Mouse (Mus musculus) embryonic stem cell, embryonic (primary cell): ENCODE results near the gene Klk7.

Source experiments
- CTCF ChIA-PET, 4 experiments: fragments of 300-600 bp in 2 of 4; fragments of 350-600 bp in 2 of 4; sonication (Branson Sonifier 250); formaldehyde crosslinking; loops; one replicate each; lab custom pipeline; 2022; ENCODE audit warnings: inconsistent platforms in 2 of 4; lab: Charles Lee
- POLR2A ChIA-PET, 4 experiments: fragments of 300-600 bp in 2 of 4; fragments of 350-600 bp in 2 of 4; sonication (Branson Sonifier 250); formaldehyde crosslinking; loops; one replicate each; lab custom pipeline; 2022; ENCODE audit warnings: antibody characterized with exemption in 4 of 4, inconsistent platforms in 1 of 4; lab: Charles Lee

Gene Klk7

DNA sequence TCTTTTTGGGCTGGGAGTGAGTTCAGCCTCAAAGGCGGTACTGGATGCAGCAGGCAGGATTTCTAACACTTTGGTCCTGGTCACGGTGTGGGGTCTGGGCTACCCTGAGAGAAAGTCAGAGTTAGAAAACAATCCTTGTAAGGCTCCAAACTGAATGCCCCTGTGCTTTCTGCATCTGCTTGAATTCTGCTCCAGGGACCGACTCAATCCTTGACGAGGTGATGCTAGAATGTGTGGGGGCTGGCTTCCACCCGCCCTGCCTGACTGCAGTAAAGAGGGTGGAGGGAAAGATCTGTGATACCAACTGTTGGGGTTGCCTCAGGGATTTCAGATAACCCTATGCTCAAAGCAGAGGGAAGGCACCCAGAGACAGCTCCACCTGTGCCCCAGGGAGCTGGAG lies at the start of gene Klk7:
TSS of gene Klk7 (plus strand) at position 301 of the 400 bp plus-strand sequence.
- ChIA-PET CTCF (no interaction called here), POLR2A (interaction anchor here in 1 of 4 experiments (1.1 kb wide), 1 partner anchor 29 kb away, joined by 4 read pairs; no protein-coding TSS in a partner anchor)

DNA sequence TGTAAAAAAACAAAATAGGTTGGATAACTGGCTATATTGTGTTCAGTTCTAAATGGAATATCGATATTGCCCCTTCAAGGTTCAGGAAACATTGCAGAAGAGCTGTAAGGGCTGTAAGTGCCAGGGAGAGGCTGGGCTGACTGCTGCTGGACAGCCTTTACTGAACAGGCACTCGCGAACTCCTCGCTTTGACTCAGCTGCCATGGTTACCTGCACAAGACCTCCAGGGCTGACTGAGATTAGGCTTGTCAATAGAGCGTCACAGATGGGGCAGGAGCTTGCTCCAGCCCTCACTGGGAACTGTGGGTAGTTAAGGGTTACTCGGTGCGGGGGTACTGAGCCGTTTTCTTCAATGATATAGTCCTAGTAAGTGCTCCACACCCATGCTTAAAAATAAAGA lies 44.6 kb upstream of the Klk7 start:
- CTCF ChIA-PET, result interaction anchor here in 1 of 4 experiments (0.7 kb wide), 1 partner anchor 14 kb away, joined by 3 read pairs; no protein-coding TSS in a partner anchor
- POLR2A ChIA-PET, result no interaction called here

DNA sequence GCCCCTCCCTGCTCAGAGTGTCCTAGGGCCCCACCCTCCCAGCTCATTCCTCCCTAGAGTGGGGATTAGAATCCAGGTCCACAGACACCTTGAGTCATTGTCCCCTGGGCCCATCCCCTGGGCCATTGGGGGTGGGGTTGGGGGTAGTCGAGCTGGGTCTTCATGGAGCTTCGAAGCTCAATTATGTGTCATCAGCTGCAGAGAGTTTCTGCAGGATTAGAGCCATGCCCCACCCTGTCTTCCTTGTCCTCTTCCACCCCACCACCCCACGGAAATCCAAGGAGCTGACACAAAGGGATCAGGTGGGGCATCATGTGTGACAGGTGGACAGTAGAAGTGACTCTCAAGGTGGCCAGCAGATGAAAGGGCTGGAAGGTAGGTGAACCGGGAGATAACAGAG lies 42.5 kb upstream of the Klk7 start, which contains the start of gene Klk12:
TSS of gene Klk12 (plus strand) at position 301 of the 400 bp plus-strand sequence.
- ChIA-PET CTCF (interaction anchor here in 2 of 4 experiments (0.7 to 1.2 kb wide), 2 partner anchors 14 to 86 kb away, joined by 3 to 4 read pairs; no protein-coding TSS in a partner anchor), POLR2A (interaction anchor here in 1 of 4 experiments (0.6 to 1.2 kb wide), 2 partner anchors 8 to 188 kb away, joined by 3 read pairs; no protein-coding TSS in a partner anchor)

DNA sequence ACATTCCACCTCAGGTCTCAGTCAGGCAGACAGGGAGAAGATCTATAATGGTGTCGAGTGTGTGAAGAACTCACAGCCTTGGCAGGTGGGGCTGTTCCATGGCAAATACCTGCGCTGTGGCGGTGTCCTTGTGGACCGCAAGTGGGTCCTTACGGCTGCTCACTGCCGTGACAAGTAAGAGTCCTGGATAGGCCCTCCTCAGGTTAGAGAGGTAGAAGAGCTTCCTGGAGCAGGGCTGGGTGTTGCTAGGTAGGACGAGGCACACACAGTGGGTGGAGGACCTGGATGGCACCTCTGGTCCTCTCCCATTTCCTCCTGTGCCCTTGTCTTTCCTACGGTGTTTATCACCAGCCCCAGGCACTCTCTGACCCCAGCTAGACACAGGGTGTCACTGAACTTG lies 41.5 kb upstream of the Klk7 start:
- CTCF ChIA-PET, result no interaction called here
- POLR2A ChIA-PET, result no interaction called here

DNA sequence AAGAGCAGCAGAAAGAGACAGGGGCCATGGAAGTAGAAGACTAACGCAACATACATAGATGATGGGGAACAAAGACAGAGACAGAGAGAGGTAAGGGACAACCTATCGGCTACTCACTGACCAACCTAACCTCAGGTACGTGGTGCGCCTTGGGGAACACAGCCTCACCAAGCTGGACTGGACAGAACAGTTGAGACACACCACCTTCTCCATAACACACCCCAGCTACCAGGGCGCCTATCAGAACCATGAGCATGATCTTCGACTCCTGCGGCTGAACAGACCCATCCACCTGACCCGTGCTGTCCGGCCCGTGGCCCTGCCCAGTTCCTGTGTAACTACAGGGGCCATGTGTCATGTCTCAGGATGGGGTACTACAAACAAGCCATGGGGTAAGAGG lies 40.4 kb upstream of the Klk7 start:
- CTCF ChIA-PET, result no interaction called here
- POLR2A ChIA-PET, result no interaction called here

DNA sequence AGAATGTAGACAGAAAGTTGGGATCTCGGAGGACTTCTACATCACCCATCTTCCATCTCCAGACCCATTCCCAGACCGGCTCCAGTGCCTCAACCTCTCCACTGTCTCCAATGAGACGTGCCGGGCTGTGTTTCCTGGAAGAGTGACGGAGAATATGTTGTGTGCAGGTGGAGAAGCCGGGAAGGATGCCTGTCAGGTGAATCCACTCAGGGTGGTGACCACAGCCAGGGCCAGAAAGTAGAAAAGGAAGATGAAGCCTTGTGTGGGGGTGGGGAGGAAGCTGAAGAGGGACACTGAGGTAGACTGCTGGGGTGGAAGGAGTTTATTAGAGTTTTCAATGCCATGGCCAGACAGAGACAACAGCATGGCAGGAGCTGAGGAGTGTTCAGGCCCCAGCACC lies 39.2 kb upstream of the Klk7 start:
- CTCF ChIA-PET, result no interaction called here
- POLR2A ChIA-PET, result no interaction called here

DNA sequence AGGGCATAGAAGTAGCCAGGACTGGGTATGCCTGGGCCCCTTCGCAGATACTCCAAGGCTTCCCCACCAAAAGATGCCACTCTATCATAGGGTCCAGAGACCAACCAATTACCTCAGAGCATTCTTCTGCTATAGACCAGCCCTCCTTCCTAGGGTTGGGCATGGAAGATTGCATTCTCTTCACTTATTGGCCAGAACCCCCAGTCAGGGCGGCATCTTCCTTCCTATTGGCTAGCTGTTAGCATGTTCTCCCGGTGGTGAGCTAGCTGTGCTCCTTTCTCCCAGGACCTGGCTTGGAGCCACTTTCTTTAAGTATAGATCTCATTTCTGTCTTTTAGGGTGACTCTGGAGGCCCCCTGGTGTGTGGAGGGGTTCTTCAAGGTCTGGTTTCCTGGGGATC lies 38.2 kb upstream of the Klk7 start:
- CTCF ChIA-PET, result interaction anchor here in 3 of 4 experiments (0.5 to 1.3 kb wide), 4 partner anchors 10 to 1128 kb away, joined by 3 to 9 read pairs (median 4); no protein-coding TSS in a partner anchor
- POLR2A ChIA-PET, result interaction anchor here in 3 of 4 experiments (0.5 to 1.1 kb wide), 3 partner anchors 8 to 532 kb away, joined by 3 to 4 read pairs (median 3); partner anchors contain the start of gene Klk10 (in 1 of the 3)

DNA sequence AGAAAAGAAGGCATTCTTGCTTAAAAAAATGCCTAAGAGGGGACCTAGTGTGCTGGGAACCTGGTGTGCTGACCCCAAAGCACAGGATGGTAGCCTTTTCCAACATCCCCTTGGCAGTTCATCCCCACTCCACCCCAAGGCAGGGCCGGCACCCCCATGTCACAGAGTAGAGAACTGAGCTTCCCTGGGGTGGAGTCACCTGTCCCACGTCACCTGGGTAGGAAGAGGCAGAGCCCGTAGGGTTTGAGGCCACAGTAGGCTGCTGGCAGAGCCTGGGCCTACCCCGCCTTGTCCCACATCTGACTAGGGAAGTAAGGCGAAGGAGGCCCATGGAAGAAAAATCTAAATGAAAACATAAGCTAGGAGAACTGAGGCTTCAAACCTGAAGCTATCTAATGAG lies 36.7 kb upstream of the Klk7 start, which contains the start of gene Klk11:
TSS of gene Klk11 (plus strand) at position 241 of the 400 bp plus-strand sequence.
- POLR2A ChIA-PET, result interaction anchor here in 2 of 4 experiments (0.5 to 0.6 kb wide), 3 partner anchors 33 to 1340 kb away, joined by 3 read pairs; no protein-coding TSS in a partner anchor
- CTCF ChIA-PET, result interaction anchor here in 1 of 4 experiments (1.3 kb wide), 1 partner anchor 8 kb away, joined by 3 read pairs; no protein-coding TSS in a partner anchor

DNA sequence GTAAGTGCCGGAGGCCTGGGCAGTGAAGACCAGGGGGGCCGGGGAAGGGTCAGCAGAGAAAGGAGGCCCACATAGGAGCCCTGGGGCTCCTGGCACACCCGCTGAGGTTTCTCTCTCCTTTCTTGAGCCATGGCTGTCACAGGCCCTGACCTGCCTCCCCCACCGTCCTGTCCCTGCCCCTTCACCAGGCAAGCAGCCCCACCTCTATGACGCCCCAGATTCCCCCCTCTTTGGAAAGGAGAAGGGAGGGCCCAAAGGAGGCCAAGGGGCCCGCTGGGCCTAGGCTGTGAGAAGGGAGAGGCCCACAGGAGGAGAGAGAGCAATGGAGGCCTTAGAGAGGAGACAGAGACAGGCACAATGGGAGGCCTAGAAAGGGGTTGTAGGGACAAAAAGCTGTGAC lies 36.3 kb upstream of the Klk7 start:
- CTCF ChIA-PET, result interaction anchor here in 2 of 4 experiments (0.7 to 0.8 kb wide), 2 partner anchors 97 to 118 kb away, joined by 3 to 5 read pairs; no protein-coding TSS in a partner anchor
- POLR2A ChIA-PET, result interaction anchor here in 2 of 4 experiments (0.6 kb wide), 2 partner anchors 33 to 1339 kb away, joined by 3 read pairs; no protein-coding TSS in a partner anchor

DNA sequence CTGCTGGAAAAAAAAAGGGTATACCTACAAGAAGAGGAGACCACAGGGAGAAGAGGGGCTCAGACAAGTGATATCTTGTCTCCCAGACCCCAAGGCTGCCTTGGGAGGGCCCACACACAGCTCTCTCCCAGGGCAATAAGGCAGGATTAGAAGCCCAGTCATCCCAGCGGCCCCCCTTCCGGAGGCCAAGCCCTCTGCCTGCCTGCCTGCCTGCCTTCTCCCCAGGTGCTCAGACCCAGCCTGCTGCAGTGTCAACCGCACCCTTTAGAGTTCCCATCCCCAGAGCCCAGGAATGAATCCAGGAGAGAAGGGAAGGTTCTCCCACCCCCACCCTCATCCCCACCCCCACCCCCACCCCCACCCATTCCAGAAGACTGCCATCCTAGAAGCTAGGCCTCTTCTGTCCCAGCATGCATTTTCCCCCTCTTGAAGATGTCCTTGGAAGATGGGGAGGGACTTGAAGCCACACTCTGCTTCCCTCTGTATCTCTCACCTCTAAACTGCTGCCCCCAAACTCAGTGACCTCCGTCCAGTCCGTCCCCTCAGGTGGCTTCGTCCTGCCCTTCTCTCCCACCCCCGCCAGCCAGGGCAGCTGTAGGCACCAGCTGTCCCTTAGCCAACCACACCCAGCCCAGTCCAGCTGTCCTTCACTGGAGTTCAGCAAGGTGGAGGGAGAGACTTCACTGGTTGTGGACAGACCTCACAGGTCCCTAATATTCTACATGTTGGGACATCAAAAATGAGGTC lies 35.6 kb upstream of the Klk7 start:
- POLR2A ChIA-PET, result interaction anchor here in 1 of 4 experiments (0.6 kb wide), 1 partner anchor 102 kb away, joined by 3 read pairs; no protein-coding TSS in a partner anchor
- CTCF ChIA-PET, result interaction anchor here in 2 of 4 experiments (0.6 to 0.9 kb wide), 4 partner anchors 17 to 118 kb away, joined by 3 to 6 read pairs (median 4); partner anchors contain the start of gene Klk9 (in 1 of the 2)

DNA sequence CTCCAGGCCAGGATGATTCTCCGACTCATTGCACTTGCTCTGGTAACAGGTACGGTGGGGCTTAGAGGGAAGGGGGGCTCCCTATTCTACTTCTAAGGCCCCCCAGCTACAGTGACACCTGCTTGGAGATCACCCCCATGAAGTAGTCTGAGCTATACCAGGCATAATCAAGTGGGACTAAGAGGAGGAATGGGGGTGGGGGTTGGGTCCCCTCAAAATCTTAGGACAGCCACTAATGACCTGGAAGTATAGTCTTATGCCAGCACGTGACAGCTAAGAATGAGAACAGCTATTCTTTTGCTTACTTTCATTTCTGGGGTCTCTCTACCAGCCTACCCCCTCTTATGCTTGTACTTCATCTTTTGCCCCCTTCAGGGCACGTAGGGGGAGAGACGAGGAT lies 34.6 kb upstream of the Klk7 start:
- ChIA-PET POLR2A (interaction anchor here in 1 of 4 experiments (0.6 kb wide), 1 partner anchor 686 kb away, joined by 3 read pairs; no protein-coding TSS in a partner anchor), CTCF (interaction anchor here in 1 of 4 experiments (0.6 kb wide), 1 partner anchor 449 kb away, joined by 3 read pairs; no protein-coding TSS in a partner anchor)

DNA sequence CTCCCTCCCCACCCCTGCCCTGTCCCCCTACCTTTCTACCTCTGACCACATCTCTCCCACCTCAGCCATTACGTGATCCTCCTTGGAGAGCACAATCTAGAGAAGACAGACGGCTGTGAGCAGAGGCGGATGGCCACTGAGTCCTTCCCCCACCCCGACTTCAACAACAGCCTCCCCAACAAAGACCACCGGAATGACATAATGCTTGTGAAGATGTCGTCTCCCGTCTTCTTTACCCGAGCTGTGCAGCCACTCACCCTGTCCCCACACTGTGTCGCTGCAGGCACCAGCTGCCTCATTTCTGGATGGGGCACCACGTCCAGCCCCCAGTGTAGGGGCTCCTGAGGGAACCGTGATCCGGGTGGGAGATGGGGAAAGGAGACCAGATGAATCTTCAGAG lies 33.7 kb upstream of the Klk7 start:
- POLR2A ChIA-PET, result no interaction called here
- CTCF ChIA-PET, result interaction anchor here in 1 of 4 experiments (0.7 kb wide), 1 partner anchor 1793 kb away, joined by 3 read pairs; no protein-coding TSS in a partner anchor

DNA sequence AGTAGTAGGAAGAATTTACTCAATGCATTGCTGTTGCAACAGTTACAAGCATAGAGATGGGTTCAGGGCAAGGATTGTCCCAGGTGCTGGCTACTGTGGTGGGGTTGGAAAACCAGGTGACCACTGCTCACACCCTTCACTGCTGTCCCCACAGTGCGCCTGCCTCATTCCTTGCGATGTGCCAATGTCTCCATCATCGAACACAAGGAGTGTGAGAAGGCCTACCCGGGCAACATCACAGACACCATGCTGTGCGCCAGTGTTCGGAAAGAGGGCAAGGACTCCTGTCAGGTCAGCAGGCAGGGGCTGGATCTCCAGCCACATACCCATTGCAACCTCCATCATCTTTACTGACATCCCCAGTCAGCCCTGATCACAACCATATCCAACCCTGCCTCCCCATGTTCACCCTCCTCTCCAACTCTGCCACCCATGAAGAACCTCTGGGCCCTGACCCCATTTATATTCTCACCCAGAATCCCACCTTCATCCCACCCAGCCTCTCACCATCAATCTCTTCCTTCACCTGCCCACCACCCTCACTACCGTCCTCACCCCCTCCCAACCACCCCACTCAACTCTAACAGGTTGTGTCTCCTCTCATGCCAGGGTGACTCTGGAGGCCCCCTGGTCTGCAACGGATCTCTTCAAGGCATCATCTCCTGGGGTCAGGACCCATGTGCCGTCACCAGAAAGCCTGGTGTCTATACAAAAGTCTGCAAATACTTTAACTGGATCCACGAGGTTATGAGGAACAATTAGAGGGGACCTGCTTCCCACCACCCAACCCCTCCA lies 32.7 kb upstream of the Klk7 start:
- POLR2A ChIA-PET, result no interaction called here
- CTCF ChIA-PET, result no interaction called here

DNA sequence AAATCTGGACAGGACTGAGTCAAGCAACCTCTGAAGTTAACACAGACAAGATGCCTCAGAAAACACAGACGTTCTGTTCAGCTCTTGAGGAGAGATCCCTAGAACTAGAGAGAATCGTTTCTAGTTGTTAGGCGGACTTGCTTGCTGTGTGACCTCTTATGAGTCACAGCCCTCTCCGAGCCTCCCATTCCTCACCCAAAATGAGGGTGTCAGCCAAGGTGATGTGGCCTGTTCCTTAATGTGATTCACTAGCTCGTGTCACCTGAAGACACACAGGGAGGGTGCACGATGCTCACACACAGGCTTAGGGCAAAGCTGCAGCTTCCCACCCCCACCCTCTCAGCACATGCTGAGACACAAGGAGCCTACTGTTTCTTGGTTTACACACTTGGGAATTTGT lies 30.9 kb upstream of the Klk7 start:
- POLR2A ChIA-PET, result interaction anchor here (0.7 to 2.0 kb wide), 9 partner anchors 7 to 768 kb away, joined by 3 to 6 read pairs (median 4); partner anchors contain the start of genes Ctu1 (in 1 of the 4) and Klk8 (in 1 of the 4)
- CTCF ChIA-PET, result interaction anchor here in 3 of 4 experiments (0.6 to 2.5 kb wide), 7 partner anchors 9 to 511 kb away, joined by 3 to 17 read pairs (median 5); partner anchors contain the start of gene Ctu1 (in 1 of the 3)

DNA sequence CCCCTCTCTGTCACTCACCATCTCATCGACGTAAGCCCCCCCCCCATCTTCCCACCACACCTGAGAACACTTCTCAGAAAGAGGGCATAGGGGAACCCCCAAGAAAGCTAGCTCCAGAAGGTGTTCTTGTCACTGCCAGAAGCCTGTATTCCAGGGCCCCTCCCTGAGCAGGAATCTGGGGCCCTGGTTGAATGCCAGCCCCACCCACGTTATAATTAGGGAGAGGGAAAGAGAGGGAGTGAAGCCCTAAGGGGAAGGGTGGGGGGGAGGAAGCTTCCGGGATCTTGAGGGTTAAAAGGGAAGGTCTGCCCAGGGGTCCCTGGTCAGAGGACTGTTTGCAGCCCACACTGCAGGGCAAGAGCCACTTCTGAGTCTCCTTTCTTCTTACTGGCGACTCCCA lies 30.3 kb upstream of the Klk7 start, which contains the start of gene Klk10:
TSS of gene Klk10 (plus strand) at position 290 of the 400 bp plus-strand sequence.
- ChIA-PET POLR2A (interaction anchor here (0.6 to 2.0 kb wide), 13 partner anchors 8 to 767 kb away, joined by 3 to 9 read pairs (median 4); partner anchors contain the start of genes Ctu1 (in 1 of the 4) and Klk8 (in 1 of the 4)), CTCF (interaction anchor here in 3 of 4 experiments (0.6 to 2.5 kb wide), 11 partner anchors 9 to 510 kb away, joined by 3 to 17 read pairs (median 5); partner anchors contain the start of gene Ctu1 (in 1 of the 3))

DNA sequence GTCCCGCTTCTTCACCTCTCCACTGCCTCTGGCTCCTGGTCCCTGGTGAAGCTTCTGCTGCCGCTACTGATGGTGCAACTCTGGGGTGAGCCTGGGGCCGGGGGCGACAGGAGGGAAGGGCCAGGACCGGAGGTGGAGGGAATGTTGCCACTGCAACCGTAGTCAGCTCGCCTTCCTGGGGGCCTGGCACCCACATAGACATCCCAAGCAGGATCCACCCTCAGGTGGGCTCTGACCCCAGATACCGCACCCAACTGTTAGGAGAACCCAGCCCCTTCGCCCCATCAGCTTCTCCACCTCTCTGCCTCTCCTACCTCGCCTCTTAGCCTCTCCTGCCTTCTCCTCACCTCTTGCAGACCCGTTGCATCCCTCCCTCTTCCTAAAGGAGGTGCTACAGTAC lies 29.6 kb upstream of the Klk7 start:
- ChIA-PET POLR2A (interaction anchor here in 2 of 4 experiments (0.9 to 2.0 kb wide), 8 partner anchors 9 to 578 kb away, joined by 3 to 5 read pairs (median 4); partner anchors contain the start of genes Klk7 (in 1 of the 2) and Klk8 (in 1 of the 2)), CTCF (interaction anchor here in 3 of 4 experiments (0.6 to 2.5 kb wide), 7 partner anchors 9 to 110 kb away, joined by 3 to 17 read pairs (median 4); partner anchors contain the start of gene Ctu1 (in 1 of the 3))
